Mouse (Mus musculus) neural tube, embryonic 12.5 days (tissue): ENCODE results near the gene Ptma. TPM values are rescaled to one million over a fixed set of nuclear protein-coding genes. Genes with fewer than 3 reads are reported as not detected.

Experiments used
- ATAC-seq: fragments of 200-750 bp; cut with Nextera tagmentation; 2 replicates; pipeline ENCODE4 v1.8.0; 2017; ENCODE audit warnings: low read depth, mild to moderate bottlenecking, moderate TSS enrichment, moderate library complexity; ENCODE audit not compliant: low FRiP score
- H3K27ac ChIP-seq: fragments of 300-500 bp; sonication (generic); 2 replicates; pipeline ENCODE4 v1.5.1; 2016
- H3K27me3 ChIP-seq: fragments of 300-500 bp; sonication (generic); replicated peaks from 2 replicates; pipeline ENCODE4 v1.6.1; 2016; ENCODE audit warnings: mild to moderate bottlenecking
- H3K36me3 ChIP-seq: fragments of 300-500 bp; sonication (generic); 2 replicates; pipeline ENCODE4 v1.6.1; 2016; ENCODE audit warnings: mild to moderate bottlenecking
- H3K4me1 ChIP-seq: fragments of 300-500 bp; sonication (generic); 2 replicates; pipeline ENCODE4 v1.6.1; 2016
- H3K4me2 ChIP-seq: fragments of 300-500 bp; sonication (generic); replicated peaks from 2 replicates; pipeline ENCODE4 v1.6.1; 2016; ENCODE audit warnings: mild to moderate bottlenecking
- H3K4me3 ChIP-seq: fragments of 300-500 bp; sonication (generic); 2 replicates; pipeline ENCODE4 v1.5.1; 2016
- H3K9ac ChIP-seq: fragments of 300-500 bp; sonication (generic); 2 replicates; pipeline ENCODE4 v1.6.1; 2016; ENCODE audit warnings: mild to moderate bottlenecking
- H3K9me3 ChIP-seq: fragments of 300-500 bp; sonication (generic); 2 replicates; pipeline ENCODE4 v1.6.1; 2016; ENCODE audit warnings: mild to moderate bottlenecking
- WGBS: fragments of 180-500 bp; shearing (Covaris S2); methylation state at CpG from one replicate; pipeline ENCODE4 v1.1.7; 2016; 5-methylcytosine and 5-hydroxymethylcytosine counted together
- polyA plus RNA-seq: library from polyadenylated mRNA; unstranded; fragments of >200 nt; fragmentation: Nextera tagmentation; extraction: Ambion mirVana; gene quantifications from 2 replicates; pipeline ENCODE4 v1.2.1, GENCODE M21; 2016

Ptma gene
- polyA plus RNA-seq, 1 experiment from 2014 or later: 2,887 TPM

GRCm38 (mm10) chr1:86571381-86571780 lies 44.9 kb downstream of the Ptma start:
- H3K27ac ChIP-seq: no peak overlapping the region
- WGBS: 94% methylated on average over 2 of the region's 2 CpGs
- H3K36me3 ChIP-seq: 0 out of 2 replicates have a peak, but pooled peaks cover 3% of the 10 kb centered on the region
- H3K9me3 ChIP-seq: no peaks in the 10 kb centered on the region
- H3K4me2 ChIP-seq: no peak overlapping the region
- H3K9ac ChIP-seq: no peak overlapping the region
- no peaks in the 10 kb centered on the region for H3K4me1 ChIP-seq
- no peaks in the 10 kb centered on the region for H3K27me3 ChIP-seq
- no peak overlapping the region for H3K4me3 ChIP-seq
- no peak for ATAC-seq

- 0 out of 2 replicates have a peak, but pooled peaks cover 3% of the 10 kb centered on the region for H3K36me3 ChIP-seq
- 90% methylated on average over 4 of the region's 4 CpGs for WGBS
- H3K4me3 ChIP-seq: no peak overlapping the region
- ATAC-seq: no peak
- no peaks in the 10 kb centered on the region for H3K9me3 ChIP-seq
- no peaks in the 10 kb centered on the region for H3K27me3 ChIP-seq
- H3K4me1 ChIP-seq: no peaks in the 10 kb centered on the region
- H3K27ac ChIP-seq: no peak overlapping the region
- H3K9ac ChIP-seq: no peak overlapping the region
- H3K4me2 ChIP-seq: no peak overlapping the region
Observed at GRCm38 (mm10) chr1:86571941-86572340, 45.4 kb downstream of the Ptma start.

Other genes with a start within 250 kb of the Ptma start
- gene B3gnt7, start 223.9 kb upstream of the Ptma start, polyA plus RNA-seq: 2.4 and 3.1 TPM in 2 replicates
- 306 and 360 TPM in 2 replicates for gene Ncl, start 167.3 kb upstream of the Ptma start, polyA plus RNA-seq
- gene Nmur1, start 100.5 kb upstream of the Ptma start, polyA plus RNA-seq: 0.15 and 0.40 TPM in 2 replicates
- not detected in 2 replicates for gene Tex44, start 100.4 kb upstream of the Ptma start, polyA plus RNA-seq
- 98.8 and 104 TPM in 2 replicates for gene Pde6d, start 55.9 kb downstream of the Ptma start, polyA plus RNA-seq
- gene Cops7b, start 56.2 kb downstream of the Ptma start, polyA plus RNA-seq: 66.1 and 70.1 TPM in 2 replicates
- 12.6 and 13.8 TPM in 2 replicates for gene Nppc, start 143.8 kb downstream of the Ptma start, polyA plus RNA-seq
- gene Dis3l2, start 177.1 kb downstream of the Ptma start, polyA plus RNA-seq: 38.7 and 40.7 TPM in 2 replicates